Mouse (Mus musculus) inflammation-experienced regulatory T-cells, adult 6 months (primary cell): Measurements from ENCODE around the gene Vav3. TPM values are rescaled to one million over a fixed set of nuclear protein-coding genes. Genes with fewer than 3 reads are reported as not detected.
A peak's percentile ranks its signal among the peaks of the same experiment; 100 is the strongest.

Experiments used
- ATAC-seq: one replicate; pipeline ENCODE4 v1.8.0; 2017
- polyA plus RNA-seq, 3 experiments: library from polyadenylated mRNA; unstranded; fragments of 100-300 nt; shearing (Covaris generic); gene quantifications; one replicate each; pipeline ENCODE4 v1.2.1; 2017

Vav3 gene
- polyA plus RNA-seq, 3 experiments from 2014 or later, result 5.0 to 15.2 (median 9.9) TPM

- no peak for ATAC-seq
Measured at GRCm38 (mm10) chr3:109600699-109601451, 260.4 kb downstream of the Vav3 start.

- no peak for ATAC-seq
Measured at GRCm38 (mm10) chr3:109602753-109603152, 262.3 kb downstream of the Vav3 start.

- ATAC-seq, result no peak
Measured at GRCm38 (mm10) chr3:109606121-109606520, 265.7 kb downstream of the Vav3 start.

GRCm38 (mm10) chr3:109621721-109622120 lies 281.3 kb downstream of the Vav3 start:
- no peak for ATAC-seq

- no peak for ATAC-seq
Measured at GRCm38 (mm10) chr3:109622361-109622760, 281.9 kb downstream of the Vav3 start.

- ATAC-seq, result no peak
Measured at GRCm38 (mm10) chr3:109622816-109623215, 282.4 kb downstream of the Vav3 start.

GRCm38 (mm10) chr3:109623770-109624169 lies 283.3 kb downstream of the Vav3 start:
- no peak for ATAC-seq

GRCm38 (mm10) chr3:109636045-109636444 lies 295.6 kb downstream of the Vav3 start:
- no peak for ATAC-seq

GRCm38 (mm10) chr3:109639386-109639785 lies 298.9 kb downstream of the Vav3 start:
- no peak for ATAC-seq

- ATAC-seq, result no peak
Measured at GRCm38 (mm10) chr3:109640796-109641195, 300.3 kb downstream of the Vav3 start.

- no peak for ATAC-seq
Measured at GRCm38 (mm10) chr3:109648242-109648641, 307.8 kb downstream of the Vav3 start.

- ATAC-seq, result no peak
Measured at GRCm38 (mm10) chr3:109651479-109651878, 311.0 kb downstream of the Vav3 start.

- no peak for ATAC-seq
Measured at GRCm38 (mm10) chr3:109652860-109653631, 312.6 kb downstream of the Vav3 start.

GRCm38 (mm10) chr3:109654386-109654785 lies 313.9 kb downstream of the Vav3 start:
- ATAC-seq, result no peak

GRCm38 (mm10) chr3:109671716-109672115 lies 331.3 kb downstream of the Vav3 start:
- ATAC-seq, result no peak

- ATAC-seq, result no peak
Measured at GRCm38 (mm10) chr3:109672925-109673324, 332.5 kb downstream of the Vav3 start.

GRCm38 (mm10) chr3:109680281-109680680 lies 339.8 kb downstream of the Vav3 start:
- ATAC-seq, result no peak

- ATAC-seq, result no peak
Measured at GRCm38 (mm10) chr3:109681863-109682262, 341.4 kb downstream of the Vav3 start.

- ATAC-seq, result no peak
Measured at GRCm38 (mm10) chr3:109683608-109684295, 343.3 kb downstream of the Vav3 start.

GRCm38 (mm10) chr3:109690566-109690965 lies 350.1 kb downstream of the Vav3 start:
- no peak for ATAC-seq

- peak; percentile 43 for ATAC-seq
Measured at GRCm38 (mm10) chr3:109692613-109693012, 352.2 kb downstream of the Vav3 start.

- ATAC-seq, result no peak
Measured at GRCm38 (mm10) chr3:109701301-109701700, 360.8 kb downstream of the Vav3 start.

GRCm38 (mm10) chr3:109707786-109708460 lies 367.5 kb downstream of the Vav3 start:
- no peak for ATAC-seq
